Mouse (Mus musculus) limb, embryonic 11.5 days (tissue): ENCODE data around the gene Srp72. TPM values are rescaled to one million over a fixed set of nuclear protein-coding genes. Genes with fewer than 3 reads are reported as not detected.

Experiments used
- ATAC-seq: fragments of 200-750 bp; cut with Nextera tagmentation; 2 replicates; pipeline ENCODE4 v1.8.0; 2017; ENCODE audit warnings: low read depth; ENCODE audit not compliant: insufficient number of reproducible peaks, low FRiP score, low TSS enrichment
- DNase-seq: peaks from one replicate; pipeline ENCODE4 v3.0.0-alpha.2; 2015; ENCODE audit warnings: low spot score
- H3K27ac ChIP-seq: fragments of 300-500 bp; sonication (generic); replicated peaks from 2 replicates; pipeline ENCODE4 v1.5.1; 2014; ENCODE audit warnings: low read depth, mild to moderate bottlenecking, low read length
- H3K27me3 ChIP-seq: fragments of 300-500 bp; sonication (generic); 2 replicates; pipeline ENCODE4 v1.6.1; 2014; ENCODE audit warnings: mild to moderate bottlenecking, low read length, mixed read lengths; ENCODE audit not compliant: control insufficient read depth, insufficient read depth
- H3K36me3 ChIP-seq: fragments of 300-500 bp; sonication (generic); 2 replicates; pipeline ENCODE4 v1.6.1; 2014; ENCODE audit warnings: mild to moderate bottlenecking, low read length, moderate library complexity, mixed read lengths; ENCODE audit not compliant: control insufficient read depth, insufficient read depth
- H3K4me1 ChIP-seq: fragments of 300-500 bp; sonication (generic); 2 replicates; pipeline ENCODE4 v1.6.1; 2014; ENCODE audit warnings: low read length, mixed read lengths; ENCODE audit not compliant: control insufficient read depth, insufficient read depth
- H3K4me2 ChIP-seq: fragments of 300-500 bp; sonication (generic); 2 replicates; pipeline ENCODE4 v1.6.1; 2014; ENCODE audit warnings: low read depth, mild to moderate bottlenecking, moderate library complexity; ENCODE audit not compliant: severe bottlenecking
- H3K4me3 ChIP-seq: fragments of 300-500 bp; sonication (generic); 2 replicates; pipeline ENCODE4 v1.5.1; 2014; ENCODE audit warnings: low read depth, low read length
- H3K9ac ChIP-seq: fragments of 300-500 bp; sonication (generic); 2 replicates; pipeline ENCODE4 v1.6.1; 2014; ENCODE audit warnings: mild to moderate bottlenecking, low read length
- H3K9me3 ChIP-seq: fragments of 300-500 bp; sonication (generic); 2 replicates; pipeline ENCODE4 v1.6.1; 2016; ENCODE audit warnings: low read length; ENCODE audit not compliant: control insufficient read depth
- WGBS: fragments of 180-500 bp; shearing (Covaris S2); extraction: QIAGEN DNeasy Blood & Tissue Kit; methylation state at CpG from one replicate; pipeline ENCODE4 v1.1.7; 2014; 5-methylcytosine and 5-hydroxymethylcytosine counted together
- polyA plus RNA-seq: library from polyadenylated mRNA; unstranded; fragments of >200 nt; fragmentation: Nextera tagmentation; extraction: Ambion mirVana; gene quantifications from 2 replicates; pipeline ENCODE4 v1.2.1, GENCODE M21; 2014

Srp72 gene
- polyA plus RNA-seq, 1 experiment from 2014 or later: 88.6 TPM

DNA sequence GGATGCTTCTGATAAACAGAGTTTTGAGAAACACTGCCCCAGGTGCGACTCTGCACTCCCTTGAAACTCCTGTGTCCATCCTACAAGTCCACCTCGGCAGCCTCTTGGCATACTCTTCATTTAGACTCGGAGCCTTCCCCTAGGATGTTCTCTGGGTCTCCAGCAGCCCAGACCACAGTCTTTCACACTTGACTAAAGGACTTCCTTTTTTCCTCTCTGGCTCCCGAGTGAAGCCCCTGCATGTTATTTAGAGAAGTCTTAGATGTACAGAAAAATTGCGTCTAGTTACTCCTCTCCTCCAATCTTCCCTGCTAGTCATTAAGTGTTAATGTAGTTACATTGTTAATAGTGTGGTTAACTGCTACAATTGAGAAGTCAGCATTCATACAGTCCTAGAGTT lies 69.9 kb downstream of the Srp72 start:
- no peaks in the 10 kb centered on the region for H3K36me3 ChIP-seq
- no peak for DNase-seq
- H3K4me1 ChIP-seq: no peaks in the 10 kb centered on the region
- 75% methylated on average over 5 of the region's 5 CpGs for WGBS
- no peak overlapping the region for H3K9ac ChIP-seq
- no peaks in the 10 kb centered on the region for H3K9me3 ChIP-seq
- H3K4me2 ChIP-seq: no peak overlapping the region
- ATAC-seq: no peak
- H3K27ac ChIP-seq: no peak overlapping the region
- H3K4me3 ChIP-seq: no peak overlapping the region
- no peaks in the 10 kb centered on the region for H3K27me3 ChIP-seq

Other genes starting within 250 kb of the Srp72 start
- gene Aasdh, start 69.2 kb upstream of the Srp72 start, polyA plus RNA-seq: 16.2 and 23.9 TPM in 2 replicates
- gene Paics, start 23.4 kb upstream of the Srp72 start, polyA plus RNA-seq: 484 and 488 TPM in 2 replicates
- 42.5 and 45.6 TPM in 2 replicates for gene Ppat, start 23.1 kb upstream of the Srp72 start, polyA plus RNA-seq
- gene Arl9, start 29.4 kb downstream of the Srp72 start, polyA plus RNA-seq: 0.40 TPM in 1 of 2 replicates, not detected in the other
- not detected in 2 replicates for gene Thegl, start 41.3 kb downstream of the Srp72 start, polyA plus RNA-seq
- 0.13 and 0.34 TPM in 2 replicates for gene Hopx, start 140.4 kb downstream of the Srp72 start, polyA plus RNA-seq
- 0.33 and 1.8 TPM in 2 replicates for gene Spink2, start 236.8 kb downstream of the Srp72 start, polyA plus RNA-seq